Mouse (Mus musculus): ENCODE data around the gene Lmo2.
A peak's percentile ranks its signal among the peaks of the same experiment; 100 is the strongest.

The Lmo2 gene

DNA sequence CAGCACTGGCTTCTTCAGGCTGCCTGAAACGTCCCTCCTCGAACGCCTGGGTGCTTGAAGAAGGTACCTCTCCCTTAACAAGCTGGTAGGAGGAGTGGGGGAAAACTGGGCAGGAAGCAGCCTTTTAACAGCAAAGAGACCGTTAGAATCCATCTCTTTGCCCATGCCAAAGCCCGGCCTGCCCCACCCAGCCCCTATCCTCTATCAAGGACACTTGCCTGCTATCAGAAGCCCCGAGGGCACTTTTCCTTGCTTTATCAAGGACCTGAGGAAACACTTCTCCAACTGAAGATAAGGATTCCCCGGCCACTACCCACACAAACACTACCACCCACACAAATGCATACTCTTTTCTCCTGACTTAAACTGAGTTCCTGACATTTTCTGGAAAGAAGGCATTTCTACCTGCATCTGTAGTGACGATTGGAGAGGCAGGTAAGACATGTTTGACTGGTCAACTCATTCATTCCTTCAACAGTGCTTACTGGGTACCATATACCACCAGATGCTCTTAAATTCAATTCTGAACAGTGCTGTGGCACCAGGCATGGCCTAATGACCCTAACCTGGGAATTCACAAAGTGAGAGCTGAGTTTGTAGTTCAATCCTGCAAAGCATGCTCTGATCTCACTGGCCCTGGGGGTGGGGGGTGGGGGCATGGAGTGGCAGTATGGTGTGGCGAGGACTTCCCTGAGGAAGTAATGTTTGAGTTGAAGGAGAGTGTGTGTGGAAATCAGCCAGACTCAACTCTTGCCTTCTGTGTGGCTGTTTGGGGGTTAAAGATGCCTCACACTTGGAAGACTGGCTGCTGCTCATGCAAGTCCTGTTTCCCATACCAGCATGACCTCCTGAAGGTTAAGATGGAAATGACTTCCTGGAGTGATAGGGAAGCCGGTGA lies at the start of gene Lmo2:
Lmo2 (plus strand) TSS at position 338 of the 898 bp plus-strand sequence.
- H3K27me3 ChIP-seq (ENCODE audit: control insufficient read depth, insufficient read depth, low read length, poor library complexity, severe bottlenecking) = no peaks in the 10 kb centered on the region
- DNase-seq (ENCODE audit: low read depth, low spot score) = no peak
- H3K36me3 ChIP-seq (ENCODE audit: control insufficient read depth, insufficient read depth, low read length, poor library complexity, severe bottlenecking) = no peaks in the 10 kb centered on the region

DNA sequence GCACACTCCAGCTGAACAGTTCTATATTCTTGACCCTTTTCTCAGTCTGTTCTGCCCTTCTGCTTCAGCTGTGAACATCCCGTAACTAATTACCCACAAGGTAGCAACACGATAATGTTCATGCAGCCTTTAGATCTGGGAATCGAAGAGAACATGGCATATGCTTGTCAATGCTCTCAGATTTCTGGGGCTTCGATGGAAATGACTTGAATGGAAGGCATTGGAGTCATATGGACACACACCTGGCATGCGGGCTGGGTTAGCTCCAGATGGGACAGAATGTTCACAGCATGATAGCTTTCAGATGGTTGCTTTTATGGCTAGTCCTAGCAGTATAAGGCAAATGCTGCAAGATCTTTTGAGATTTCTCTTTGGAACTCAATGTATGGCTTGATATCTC lies 47.2 kb upstream of the Lmo2 start:
- no peaks in the 10 kb centered on the region for H3K36me3 ChIP-seq (ENCODE audit: control insufficient read depth, insufficient read depth, low read length, poor library complexity, severe bottlenecking)
- DNase-seq (ENCODE audit: low read depth, low spot score) = no peak
- no peaks in the 10 kb centered on the region for H3K27me3 ChIP-seq (ENCODE audit: control insufficient read depth, insufficient read depth, low read length, poor library complexity, severe bottlenecking)

DNA sequence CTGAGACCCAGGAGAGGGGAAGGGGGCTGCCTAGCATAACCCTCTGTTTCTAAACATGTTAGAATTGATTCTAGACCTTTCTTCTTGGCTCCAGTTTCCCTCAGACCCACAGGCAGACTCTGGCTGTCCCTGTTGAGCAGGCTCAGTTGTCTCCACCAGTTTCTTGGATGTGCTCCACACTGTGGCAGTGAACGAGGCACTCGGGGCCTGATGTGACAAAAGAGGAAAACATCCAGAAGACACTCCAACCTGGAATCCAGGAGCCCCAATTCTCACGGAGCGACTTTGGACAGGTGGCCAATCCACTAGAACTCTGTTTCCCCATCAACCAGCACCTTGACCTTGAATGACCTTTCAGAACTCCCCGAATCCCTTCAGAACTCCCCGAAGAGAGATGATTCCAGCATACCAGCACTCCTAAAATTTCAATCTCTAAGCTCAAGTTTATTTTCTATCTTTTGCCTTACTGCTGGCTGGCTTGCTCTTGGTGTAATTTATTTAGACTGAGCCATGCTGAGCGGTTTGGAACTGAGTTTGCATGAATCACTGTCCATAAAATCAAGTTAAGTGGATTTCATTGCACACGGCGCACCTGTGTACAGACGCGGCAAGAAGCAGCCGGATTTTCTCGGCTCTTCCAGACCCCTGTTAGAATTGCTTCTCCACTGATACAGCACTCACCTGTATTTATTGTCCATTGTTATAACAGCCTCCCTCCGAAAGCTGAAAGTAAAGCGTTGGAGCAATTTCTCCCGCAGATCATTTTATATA lies 45.1 kb upstream of the Lmo2 start:
- no peaks in the 10 kb centered on the region for H3K27me3 ChIP-seq (ENCODE audit: control insufficient read depth, insufficient read depth, low read length, poor library complexity, severe bottlenecking)
- DNase-seq (ENCODE audit: low read depth, low spot score) = no peak
- no peaks in the 10 kb centered on the region for H3K36me3 ChIP-seq (ENCODE audit: control insufficient read depth, insufficient read depth, low read length, poor library complexity, severe bottlenecking)

DNA sequence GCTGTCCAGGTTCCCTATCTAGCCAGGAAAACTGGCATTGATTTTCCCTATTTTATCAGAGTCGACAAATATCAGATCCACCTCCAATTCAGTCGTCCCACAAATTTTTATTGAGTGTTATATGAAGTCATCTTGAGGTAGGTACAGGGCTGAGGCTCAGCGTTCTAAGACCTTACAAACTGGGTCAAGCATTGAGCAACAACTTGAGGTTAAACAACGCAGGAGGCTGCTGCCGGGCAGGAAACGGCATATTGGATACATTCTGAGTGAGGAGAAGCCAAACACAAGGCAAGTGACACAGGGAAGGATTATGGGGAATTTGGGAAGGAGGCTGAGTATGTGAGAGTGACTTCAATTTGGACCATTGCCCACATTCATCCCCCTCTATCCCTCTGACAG lies 44.5 kb upstream of the Lmo2 start:
- DNase-seq (ENCODE audit: low read depth, low spot score) = no peak
- Histone ChIP-seq H3K27me3 (ENCODE audit: control insufficient read depth, insufficient read depth, low read length, poor library complexity, severe bottlenecking) (no peaks in the 10 kb centered on the region), H3K36me3 (ENCODE audit: control insufficient read depth, insufficient read depth, low read length, poor library complexity, severe bottlenecking) (no peaks in the 10 kb centered on the region)

DNA sequence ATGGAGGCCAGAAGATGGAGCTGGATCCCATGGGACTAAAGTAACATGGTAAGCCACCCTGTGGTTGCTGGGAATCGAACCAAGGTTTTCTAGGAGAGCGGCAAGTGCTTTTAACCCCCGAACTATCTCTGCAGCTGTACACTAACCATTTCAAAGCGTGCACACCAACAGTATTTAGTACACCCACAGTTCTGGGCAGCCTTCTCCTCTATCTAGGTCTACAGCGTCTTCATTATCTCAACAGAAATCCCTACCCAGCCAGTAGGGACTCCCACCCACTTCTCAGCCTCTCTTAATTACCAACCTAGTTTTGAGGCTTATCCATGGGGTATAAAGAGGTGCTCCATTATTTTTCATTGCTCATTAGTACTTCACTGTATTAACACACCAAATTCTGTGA lies 41.7 kb upstream of the Lmo2 start:
- DNase-seq (ENCODE audit: low read depth, low spot score) = no peak
- no peaks in the 10 kb centered on the region for H3K36me3 ChIP-seq (ENCODE audit: control insufficient read depth, insufficient read depth, low read length, poor library complexity, severe bottlenecking)
- H3K27me3 ChIP-seq (ENCODE audit: control insufficient read depth, insufficient read depth, low read length, poor library complexity, severe bottlenecking) = no peaks in the 10 kb centered on the region

DNA sequence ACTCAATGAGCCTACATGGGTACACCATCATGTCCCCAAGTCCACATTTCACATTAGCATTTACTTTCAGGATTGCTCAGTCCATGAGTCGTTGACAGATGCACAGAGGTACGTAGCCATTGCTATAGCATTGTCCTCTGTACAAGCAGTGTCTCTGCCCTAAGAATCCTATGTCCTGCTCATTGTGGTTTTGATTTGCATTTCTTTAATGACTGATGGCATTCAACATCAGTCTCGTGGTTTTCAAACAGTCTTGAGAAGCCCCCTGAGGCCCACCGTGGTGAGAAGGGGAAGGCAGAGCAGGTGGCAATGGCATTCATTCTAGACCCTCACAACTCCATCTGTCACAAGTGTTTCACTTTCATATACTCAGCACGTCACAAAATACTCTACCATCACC lies 40.4 kb upstream of the Lmo2 start:
- no peaks in the 10 kb centered on the region for H3K27me3 ChIP-seq (ENCODE audit: control insufficient read depth, insufficient read depth, low read length, poor library complexity, severe bottlenecking)
- no peaks in the 10 kb centered on the region for H3K36me3 ChIP-seq (ENCODE audit: control insufficient read depth, insufficient read depth, low read length, poor library complexity, severe bottlenecking)
- peak; percentile 64 for DNase-seq (ENCODE audit: low read depth, low spot score)

DNA sequence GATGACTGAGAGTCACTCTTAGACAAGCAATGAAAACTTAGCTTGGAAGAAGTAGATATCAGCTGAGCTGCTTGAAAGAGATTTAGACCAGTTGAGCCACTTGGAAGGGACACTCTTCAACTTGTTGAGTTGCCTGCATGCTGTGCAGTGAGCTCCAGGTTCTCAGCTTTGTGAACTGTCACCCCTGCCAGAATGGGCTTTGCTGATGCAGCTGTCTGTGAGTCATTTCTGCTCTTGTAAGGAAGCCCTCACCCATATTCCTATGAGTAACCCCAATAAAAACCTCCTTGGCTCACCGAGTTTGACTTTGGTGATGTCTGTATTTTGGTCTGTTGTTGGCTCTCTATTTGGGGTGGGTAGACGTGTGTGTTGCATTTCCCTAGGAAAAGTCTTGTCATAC lies 39.4 kb upstream of the Lmo2 start:
- H3K27me3 ChIP-seq (ENCODE audit: control insufficient read depth, insufficient read depth, low read length, poor library complexity, severe bottlenecking) = no peaks in the 10 kb centered on the region
- DNase-seq (ENCODE audit: low read depth, low spot score) = no peak
- H3K36me3 ChIP-seq (ENCODE audit: control insufficient read depth, insufficient read depth, low read length, poor library complexity, severe bottlenecking) = no peaks in the 10 kb centered on the region

DNA sequence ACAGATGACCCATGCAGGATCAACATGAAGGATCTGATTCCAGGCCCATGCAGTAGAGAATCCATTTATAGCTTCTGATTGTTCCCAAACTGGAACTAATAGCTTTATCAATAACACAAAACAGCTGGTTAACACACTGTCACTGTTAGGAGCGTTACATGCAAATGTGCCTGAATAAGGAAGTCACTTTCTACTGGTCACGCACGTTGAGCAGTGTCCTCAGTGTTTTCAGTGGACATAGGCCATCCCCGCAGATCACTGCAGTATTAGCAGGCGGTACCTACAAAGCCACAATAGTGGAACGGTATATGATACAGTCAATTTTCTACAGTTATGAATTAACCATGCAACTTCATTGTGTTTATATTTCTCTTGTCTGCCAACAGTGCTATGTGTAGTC lies 38.3 kb upstream of the Lmo2 start:
- no peaks in the 10 kb centered on the region for H3K36me3 ChIP-seq (ENCODE audit: control insufficient read depth, insufficient read depth, low read length, poor library complexity, severe bottlenecking)
- DNase-seq (ENCODE audit: low read depth, low spot score) = peak; percentile 55

DNA sequence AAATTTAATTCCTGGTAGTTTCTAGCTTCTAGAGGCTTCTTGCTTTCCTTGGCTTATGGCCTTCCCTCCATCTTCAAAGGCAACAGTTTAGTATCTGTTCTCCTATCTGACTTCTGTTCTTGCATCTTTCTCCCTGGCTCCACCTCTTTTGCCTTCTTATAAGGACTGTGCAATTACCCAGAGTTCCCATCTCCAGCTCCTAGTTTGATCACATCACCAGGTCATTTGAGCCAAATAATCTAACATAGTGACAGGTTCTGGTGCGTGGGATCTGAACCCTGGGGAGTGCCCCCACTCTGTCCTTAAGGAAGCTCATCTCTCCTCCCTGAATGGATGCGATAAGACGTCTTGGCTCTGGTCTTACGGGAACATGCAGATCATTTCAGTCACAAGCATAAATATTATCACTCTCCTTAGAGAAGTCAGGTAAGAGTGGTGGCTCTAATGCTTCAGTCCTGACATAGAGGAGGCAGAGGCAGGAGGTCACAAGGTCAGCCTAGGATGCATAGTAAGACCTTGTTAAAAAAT lies 31.1 kb upstream of the Lmo2 start:
- no peaks in the 10 kb centered on the region for H3K27me3 ChIP-seq (ENCODE audit: control insufficient read depth, insufficient read depth, low read length, poor library complexity, severe bottlenecking)
- no peak for DNase-seq (ENCODE audit: low read depth, low spot score)

More for the DNA sequence above, 38.3 kb upstream of the Lmo2 start:
- no peaks in the 10 kb centered on the region for H3K27me3 ChIP-seq (ENCODE audit: control insufficient read depth, insufficient read depth, low read length, poor library complexity, severe bottlenecking)

DNA sequence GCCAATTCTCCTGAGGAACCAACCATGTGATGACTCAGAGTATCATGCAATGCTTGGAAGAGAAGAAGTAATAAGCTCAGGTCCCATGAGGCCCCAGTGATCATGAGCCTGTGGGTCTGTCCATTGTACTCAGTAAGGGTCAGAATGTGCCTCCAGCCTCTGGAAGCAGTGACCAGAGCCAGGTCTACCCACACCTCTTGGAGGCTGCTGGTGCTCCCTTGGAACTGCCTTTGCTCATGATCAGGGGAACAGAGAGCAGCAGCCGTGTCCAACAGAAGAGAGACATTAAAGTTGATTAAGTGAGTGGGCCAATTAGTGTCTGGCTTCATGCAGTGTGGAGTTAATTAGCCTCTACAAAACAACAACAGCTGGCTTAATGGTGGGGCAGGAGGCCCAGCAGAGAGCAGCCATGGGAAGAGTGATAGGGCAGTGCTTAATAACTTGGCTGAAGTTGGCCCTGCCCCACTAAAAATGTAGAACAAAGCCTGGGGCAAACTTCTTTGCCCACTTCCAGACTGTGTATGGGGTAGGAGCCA lies 30.1 kb upstream of the Lmo2 start:
- no peak for DNase-seq (ENCODE audit: low read depth, low spot score)
- Histone ChIP-seq H3K27me3 (ENCODE audit: control insufficient read depth, insufficient read depth, low read length, poor library complexity, severe bottlenecking) (no peaks in the 10 kb centered on the region), H3K36me3 (ENCODE audit: control insufficient read depth, insufficient read depth, low read length, poor library complexity, severe bottlenecking) (no peaks in the 10 kb centered on the region)

More for the DNA sequence above, 31.1 kb upstream of the Lmo2 start:
- no peaks in the 10 kb centered on the region for H3K36me3 ChIP-seq (ENCODE audit: control insufficient read depth, insufficient read depth, low read length, poor library complexity, severe bottlenecking)

DNA sequence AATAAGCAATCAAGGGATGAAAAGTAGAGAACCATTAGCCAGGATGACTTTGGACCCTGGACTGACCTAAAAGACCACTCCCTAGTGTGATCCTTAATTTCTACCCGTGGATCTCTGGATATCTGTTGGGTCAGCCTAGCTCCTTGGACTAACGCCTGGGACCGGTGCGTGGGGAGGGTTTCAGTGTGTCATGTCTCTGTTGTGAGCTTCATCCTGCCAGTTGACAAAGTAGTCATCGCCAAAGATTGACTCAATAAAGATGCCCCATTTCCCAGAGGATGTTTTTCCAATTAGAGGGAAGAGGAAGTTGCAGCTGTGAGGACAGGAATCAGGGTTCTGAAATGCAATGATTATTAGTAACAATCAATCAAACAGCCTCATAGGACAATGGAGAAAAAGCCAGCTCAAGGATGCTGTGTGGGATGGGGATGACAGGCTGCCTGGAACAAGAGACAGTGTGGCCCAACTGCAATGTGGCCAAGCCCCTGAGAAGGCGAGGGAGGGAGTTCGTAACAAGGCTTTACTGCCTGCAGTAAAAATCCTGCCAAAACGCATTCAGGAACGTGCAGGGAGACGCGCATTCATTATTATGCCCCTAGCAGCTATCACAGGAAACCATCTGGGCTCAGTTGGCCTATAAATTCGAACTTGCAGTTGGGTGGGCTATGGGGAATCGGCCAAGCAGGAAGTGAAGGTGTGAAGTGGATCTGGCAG lies 27.3 kb upstream of the Lmo2 start:
- no peaks in the 10 kb centered on the region for H3K36me3 ChIP-seq (ENCODE audit: control insufficient read depth, insufficient read depth, low read length, poor library complexity, severe bottlenecking)
- DNase-seq (ENCODE audit: low read depth, low spot score) = no peak
- H3K27me3 ChIP-seq (ENCODE audit: control insufficient read depth, insufficient read depth, low read length, poor library complexity, severe bottlenecking) = no peaks in the 10 kb centered on the region

DNA sequence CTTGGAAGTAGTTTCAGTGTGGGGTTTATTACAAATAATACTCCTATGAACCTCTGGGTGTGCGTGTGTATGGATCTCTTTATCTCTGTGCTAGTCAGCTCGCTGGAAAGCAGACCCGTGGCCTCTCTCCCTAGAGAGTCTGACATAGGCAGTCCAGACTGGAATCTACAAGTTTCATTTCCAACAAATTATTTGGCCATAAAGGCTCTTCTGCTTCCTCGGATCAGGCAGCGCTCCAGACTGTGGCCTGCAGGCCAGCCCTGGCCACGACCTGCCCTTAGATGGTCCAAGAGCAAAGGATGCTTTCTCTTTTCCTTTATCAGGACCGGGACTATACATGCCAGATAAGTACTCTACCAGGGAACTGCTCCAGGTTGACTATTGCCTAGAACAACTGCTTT lies 26.3 kb upstream of the Lmo2 start:
- H3K36me3 ChIP-seq (ENCODE audit: control insufficient read depth, insufficient read depth, low read length, poor library complexity, severe bottlenecking) = no peaks in the 10 kb centered on the region
- H3K27me3 ChIP-seq (ENCODE audit: control insufficient read depth, insufficient read depth, low read length, poor library complexity, severe bottlenecking) = no peaks in the 10 kb centered on the region
- no peak for DNase-seq (ENCODE audit: low read depth, low spot score)

DNA sequence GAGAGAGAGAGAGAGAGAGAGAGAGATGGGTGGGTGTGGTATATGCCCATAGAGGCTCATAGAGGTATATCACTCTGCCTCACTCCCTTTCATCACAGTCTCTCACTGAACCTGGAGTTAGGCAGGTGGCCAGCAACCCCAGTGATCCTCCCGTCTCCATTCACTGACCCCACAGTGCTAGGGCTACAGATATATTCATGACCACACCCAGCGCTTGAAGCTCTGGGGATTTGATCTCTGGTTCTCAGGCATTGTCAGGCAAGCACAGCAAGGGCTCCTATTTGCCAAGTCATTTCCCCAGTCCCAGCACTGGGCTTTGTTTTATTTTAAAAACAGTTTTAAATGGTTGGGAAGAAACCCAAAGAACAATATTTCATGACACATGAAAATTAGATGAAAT lies 25.8 kb upstream of the Lmo2 start:
- Histone ChIP-seq H3K36me3 (ENCODE audit: control insufficient read depth, insufficient read depth, low read length, poor library complexity, severe bottlenecking) (no peaks in the 10 kb centered on the region), H3K27me3 (ENCODE audit: control insufficient read depth, insufficient read depth, low read length, poor library complexity, severe bottlenecking) (no peaks in the 10 kb centered on the region)
- DNase-seq (ENCODE audit: low read depth, low spot score) = no peak

DNA sequence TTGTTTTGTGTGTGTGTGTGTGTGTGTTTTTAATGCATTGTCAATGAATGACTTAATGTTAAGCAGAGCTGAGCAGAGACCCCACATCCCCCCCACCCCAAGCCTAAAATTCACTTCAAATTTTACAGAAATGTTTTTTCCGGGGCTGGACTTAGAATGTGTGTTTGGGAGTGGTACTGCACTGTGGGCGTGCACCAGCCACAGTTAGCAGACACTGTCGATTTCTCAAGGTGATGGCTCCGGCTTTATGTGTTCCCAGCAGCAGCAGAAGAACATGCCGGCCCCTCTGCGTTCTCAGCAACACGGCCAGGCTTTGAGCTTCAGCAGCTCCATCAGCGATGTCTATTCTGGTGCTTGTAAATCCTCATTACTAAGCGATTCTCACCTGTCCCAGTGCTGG lies 25.3 kb upstream of the Lmo2 start:
- no peak for DNase-seq (ENCODE audit: low read depth, low spot score)
- H3K36me3 ChIP-seq (ENCODE audit: control insufficient read depth, insufficient read depth, low read length, poor library complexity, severe bottlenecking) = no peaks in the 10 kb centered on the region
- H3K27me3 ChIP-seq (ENCODE audit: control insufficient read depth, insufficient read depth, low read length, poor library complexity, severe bottlenecking) = no peaks in the 10 kb centered on the region
